Mouse (Mus musculus): ENCODE results near the gene Plekhg4.
A peak's percentile ranks its signal among the peaks of the same experiment; 100 is the strongest.

The Plekhg4 gene

DNA sequence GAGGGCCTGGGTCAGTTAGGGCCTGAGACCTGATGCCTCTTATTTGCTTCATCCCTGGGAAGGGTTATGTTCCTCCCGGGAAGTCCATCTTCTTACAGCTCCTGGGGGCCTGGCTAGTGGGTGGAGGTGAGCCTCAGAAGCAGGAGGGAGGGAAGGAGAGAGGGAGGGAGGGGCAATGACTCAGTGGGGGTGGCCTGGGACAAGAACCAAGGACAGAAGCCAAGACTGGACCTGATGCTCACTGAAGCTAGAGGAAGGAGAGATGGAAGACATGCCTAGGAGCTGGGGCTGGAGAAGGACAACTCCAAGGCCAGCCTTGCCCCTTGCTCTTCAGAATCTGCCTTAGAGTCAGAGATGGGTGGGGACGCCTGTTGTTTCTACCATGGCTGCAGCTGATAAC is at the start of gene Plekhg4:
TSS of gene Plekhg4 (plus strand) at position 243 of the 400 bp plus-strand sequence.
- no peak for DNase-seq

DNA sequence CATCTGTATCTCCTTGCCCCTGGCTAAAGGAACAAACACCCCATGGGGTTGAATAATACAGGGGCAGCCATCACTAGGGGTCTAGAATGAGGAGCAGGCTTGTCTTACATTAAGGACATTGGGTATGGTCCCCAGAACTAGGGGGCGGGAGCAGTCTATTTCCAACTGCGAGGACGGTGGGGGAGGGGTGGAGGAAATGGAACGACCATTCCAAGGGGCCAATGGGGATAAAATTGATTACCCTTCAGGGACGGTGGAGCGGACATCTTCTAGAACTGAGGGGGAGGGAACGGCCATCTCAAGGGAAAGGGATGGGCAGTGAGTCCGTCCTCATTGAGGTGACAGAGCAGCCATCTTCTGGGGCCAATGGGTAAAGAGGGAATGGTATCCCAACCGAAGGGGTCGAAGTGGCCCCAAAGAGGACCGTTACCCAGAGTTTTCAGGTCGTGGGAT is 47.4 kb upstream of the Plekhg4 start:
- peak; percentile 14 for DNase-seq

DNA sequence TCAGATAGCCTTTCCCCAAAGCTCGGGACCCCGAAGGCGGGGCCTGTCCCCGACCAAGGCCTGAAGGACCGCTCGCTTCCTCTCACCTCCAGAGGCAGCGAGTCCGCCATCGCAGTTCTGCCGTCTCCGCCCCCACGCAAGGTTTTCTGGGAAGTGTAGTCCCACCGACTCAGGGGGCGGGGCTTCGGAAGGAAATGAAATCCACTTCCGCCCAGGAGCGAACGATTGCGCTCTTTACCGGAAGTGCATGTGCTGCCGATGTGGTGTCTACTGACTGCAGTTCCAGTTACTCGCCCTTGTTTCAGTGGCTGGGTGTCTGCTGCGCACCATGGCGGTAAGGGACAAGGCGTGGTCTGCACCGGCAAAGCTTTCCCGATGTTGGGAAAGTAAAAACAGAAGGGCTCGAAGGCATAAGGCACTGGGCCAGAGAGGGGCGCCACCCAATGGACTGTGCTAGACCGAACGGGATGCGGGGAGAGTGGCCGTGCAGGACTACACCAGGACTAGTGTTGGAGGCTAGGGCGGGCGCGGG is 46.9 kb upstream of the Plekhg4 start, which contains the start of the genes Lrrc29 and Tmem208:
TSS of gene Lrrc29 (minus strand) at position 138 of the 532 bp plus-strand sequence.
TSS of gene Tmem208 (plus strand) at position 214 of the 532 bp plus-strand sequence.
- peak; percentile 98 for DNase-seq

DNA sequence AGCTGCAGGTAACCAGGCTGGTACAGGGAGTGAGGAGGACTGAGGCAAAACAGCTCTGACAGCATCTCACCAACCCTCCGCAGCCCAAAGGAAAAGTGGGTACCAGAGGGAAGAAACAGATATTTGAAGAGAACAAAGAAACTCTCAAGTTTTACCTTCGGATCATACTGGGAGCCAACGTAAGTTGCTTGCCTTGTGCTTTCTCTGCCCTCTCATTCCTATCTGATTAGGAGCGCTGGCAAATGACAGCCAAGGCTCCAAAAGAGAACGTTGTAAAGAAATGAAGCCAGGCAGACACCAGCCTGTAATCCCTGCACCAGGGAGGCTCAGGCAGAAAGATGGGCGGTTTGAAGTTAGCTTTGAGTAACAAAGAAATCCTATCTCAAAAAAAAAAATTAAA is 46.1 kb upstream of the Plekhg4 start:
- no peak for DNase-seq

DNA sequence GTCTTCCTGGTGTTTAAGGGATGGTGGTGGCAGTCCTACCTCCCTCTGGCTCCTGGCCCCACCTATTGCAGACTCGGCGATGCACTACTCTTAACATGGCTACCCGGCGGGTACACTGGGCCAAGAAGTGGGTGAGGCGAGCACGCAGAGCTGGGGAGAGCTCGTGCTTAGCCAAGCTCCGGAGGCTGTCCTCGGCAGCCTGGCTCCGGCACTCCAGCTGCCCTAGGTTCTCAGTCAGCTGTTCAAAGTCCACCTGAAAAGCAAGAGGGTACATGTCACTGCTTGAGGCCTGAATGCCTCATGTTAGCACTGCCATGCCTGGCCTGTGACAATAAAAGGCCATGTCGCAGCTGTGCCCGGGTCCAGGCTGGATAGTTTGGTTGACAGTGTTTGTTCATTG is 42.7 kb upstream of the Plekhg4 start:
- no peak for DNase-seq

DNA sequence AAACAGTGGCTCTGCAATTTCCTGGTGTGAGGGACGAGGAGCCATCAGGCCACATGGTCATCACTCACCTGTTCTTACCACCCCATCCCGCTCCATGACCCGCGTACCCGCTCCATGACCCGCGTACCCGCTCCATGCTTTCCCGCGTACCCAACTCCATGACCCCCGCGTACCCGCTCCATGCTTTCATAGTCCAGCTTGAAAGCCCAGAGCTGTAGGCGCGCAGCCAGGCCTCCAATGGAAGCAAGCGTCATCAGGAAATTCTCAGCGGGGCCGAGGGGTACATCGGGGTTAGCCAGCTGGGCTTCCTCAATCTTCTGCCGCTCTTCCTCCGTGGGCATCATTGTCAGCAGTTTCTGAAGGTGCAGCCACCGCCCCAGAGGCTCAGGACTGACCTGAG is 41.6 kb upstream of the Plekhg4 start:
- DNase-seq, result no peak

DNA sequence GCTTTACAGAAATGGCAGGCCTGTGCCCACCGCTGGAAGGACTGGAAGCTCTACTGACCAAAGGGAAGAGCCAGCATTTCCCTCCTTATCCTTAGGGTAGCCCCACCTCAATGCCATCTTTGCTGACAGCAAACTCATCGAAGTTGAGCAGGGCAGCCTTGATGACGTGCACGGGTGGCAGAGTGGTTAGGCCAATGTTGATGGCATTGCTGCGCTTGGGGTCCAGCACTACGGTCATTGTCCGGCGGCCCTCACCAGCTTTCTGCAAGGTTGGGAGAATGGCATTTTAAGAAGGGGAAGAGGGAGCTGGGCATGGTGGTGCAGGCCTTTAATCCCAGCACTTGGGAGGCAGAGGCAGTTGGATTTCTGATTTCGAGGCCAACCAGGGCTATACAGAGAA is 41.1 kb upstream of the Plekhg4 start:
- no peak for DNase-seq

DNA sequence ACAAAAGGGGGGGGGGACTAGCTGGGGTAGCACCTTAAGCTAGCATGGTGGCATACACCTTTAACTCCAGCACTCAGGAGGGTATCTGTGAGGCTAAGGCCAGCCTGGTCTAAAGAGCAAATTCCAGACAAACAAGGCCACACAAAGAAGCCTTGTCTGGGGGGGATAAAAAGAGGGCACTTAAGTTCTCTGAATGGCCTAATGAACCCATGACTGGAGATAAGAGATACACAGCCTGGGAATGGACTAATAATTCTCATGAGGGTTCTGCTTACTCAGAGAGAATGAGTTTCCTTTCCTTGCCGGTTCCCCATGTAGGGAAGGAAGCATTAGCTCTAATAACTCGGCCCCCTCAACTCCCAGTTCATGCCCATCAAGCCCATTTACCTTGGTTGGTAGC is 40.6 kb upstream of the Plekhg4 start:
- DNase-seq, result no peak

DNA sequence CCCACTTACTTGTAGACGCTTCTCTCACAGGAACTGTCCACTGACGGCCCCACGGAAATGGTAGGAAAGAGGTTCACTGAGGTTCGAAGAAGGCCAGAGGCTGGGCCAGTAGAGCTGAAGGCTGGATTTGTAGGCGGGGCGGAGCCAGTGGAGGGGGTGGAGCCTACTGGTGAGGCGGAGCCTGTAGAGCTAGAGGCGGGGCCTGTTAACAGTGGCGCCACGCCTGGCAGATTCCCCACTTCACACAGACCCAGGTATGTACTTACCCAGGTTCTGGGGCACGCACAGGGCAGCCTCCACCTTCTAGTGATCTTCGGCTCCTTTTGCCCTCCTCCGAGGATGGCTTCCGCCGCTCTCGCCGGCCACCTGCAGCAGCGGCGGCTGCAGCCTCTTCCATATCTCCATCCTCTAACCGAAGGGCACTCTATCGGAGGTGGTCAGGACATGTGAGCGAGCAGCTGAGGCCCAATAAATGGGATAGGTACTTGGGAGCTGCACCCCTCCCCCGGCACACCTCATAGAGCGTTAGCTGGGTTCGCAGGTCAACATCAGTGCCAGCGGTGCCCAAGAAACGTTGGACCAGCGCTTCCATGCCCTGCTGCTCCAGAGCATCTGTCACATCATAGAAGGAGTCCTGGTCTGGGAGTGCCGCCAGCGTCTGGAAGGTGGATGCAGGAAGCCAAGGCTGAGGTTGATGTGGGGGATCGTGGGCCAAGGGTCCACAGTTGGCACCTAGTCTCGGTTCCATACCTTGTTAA is 36.5 kb upstream of the Plekhg4 start:
- DNase-seq, result no peak

DNA sequence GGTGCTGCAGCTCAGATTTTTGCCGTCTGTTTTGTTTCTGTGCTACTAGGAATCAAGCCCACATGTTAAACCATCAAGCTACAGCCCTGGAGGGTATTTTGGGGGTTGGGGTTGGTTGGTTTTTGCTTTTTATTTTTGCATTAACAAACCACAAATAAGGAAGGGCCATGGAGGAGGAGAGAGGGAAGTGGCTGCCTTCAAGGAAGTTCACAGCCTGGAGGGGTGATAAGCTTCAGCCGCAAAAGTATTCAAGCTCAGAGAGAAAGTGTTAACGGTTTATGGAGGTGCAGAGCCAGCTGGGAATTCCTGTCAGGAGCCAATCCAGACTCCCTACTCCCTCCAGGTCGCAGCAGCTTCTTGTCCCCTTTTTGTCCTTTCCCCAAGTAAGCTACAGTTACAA is 34.1 kb upstream of the Plekhg4 start:
- no peak for DNase-seq

DNA sequence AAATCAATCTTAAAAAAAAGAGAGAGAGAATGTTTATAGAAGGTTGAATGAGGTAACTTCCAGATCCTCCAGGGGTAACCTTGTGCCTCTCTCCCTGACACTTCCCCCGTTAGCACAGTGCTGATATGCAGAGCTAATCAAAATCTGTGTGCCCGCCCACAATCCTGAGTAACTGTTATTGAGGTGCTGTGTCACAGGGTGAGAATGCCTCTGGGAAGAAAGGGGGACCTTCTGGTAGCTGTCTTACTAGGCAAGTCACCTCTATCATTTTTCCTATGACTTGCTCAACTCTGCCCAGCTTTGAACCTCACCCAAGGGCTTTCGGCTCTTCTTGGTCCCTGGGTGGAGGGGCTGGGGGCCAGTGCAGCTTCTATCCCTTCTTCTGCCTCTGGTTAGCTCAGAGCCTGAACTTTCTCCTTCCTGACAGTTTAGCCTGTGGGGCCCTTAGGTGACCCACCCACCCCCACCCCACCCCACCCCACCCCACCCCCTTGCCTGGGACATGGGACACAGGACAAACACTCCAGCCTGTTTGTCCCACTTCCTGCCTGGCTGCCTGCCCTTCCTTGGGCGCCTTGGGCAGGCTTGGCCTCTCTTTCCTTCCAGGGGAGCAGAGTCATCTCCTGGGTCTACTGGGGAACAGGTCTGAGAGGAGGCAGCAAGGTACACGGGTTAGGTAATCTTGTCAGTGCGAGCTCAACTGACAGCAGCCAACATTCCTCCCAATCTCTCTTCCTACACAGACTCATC is 33.0 kb upstream of the Plekhg4 start:
- DNase-seq, result no peak

DNA sequence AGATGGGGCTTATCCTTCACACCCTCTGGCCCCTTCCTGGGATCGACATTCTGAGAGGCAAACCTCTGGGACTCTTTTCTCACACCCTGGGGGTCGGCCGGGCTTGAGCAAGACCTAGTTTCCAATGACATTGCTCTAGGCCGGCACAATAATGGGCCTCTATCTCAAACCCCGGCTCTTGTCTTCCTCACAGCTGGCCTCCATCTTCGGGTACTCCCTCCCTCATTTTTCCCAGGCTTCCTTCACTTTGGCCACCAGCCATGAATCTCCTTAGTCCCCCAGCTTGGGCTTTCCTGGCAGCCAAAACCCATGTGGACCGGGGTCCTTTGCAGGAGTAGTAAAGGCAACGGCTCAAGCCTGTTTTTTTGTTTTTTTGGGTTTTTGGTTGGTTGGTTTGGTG is 31.7 kb upstream of the Plekhg4 start:
- no peak for DNase-seq

DNA sequence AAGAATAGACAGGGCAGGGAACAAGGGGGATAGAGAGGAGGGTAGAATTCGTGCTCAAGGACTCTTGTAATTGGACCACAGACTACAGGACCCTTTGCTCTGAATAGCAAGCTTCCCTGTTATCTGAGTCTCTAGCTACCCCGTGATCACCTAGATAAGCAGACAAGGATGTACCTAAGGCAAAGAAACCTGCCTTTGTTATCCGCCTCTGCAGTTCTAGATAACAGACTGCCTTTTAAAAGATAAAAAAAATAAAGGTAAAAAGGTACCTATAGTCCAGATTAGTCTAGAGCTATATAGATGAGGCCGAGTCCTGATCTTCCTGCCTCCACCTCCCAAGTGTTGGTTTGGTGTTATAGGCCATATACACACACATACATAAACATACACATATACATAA is 30.3 kb upstream of the Plekhg4 start:
- no peak for DNase-seq

DNA sequence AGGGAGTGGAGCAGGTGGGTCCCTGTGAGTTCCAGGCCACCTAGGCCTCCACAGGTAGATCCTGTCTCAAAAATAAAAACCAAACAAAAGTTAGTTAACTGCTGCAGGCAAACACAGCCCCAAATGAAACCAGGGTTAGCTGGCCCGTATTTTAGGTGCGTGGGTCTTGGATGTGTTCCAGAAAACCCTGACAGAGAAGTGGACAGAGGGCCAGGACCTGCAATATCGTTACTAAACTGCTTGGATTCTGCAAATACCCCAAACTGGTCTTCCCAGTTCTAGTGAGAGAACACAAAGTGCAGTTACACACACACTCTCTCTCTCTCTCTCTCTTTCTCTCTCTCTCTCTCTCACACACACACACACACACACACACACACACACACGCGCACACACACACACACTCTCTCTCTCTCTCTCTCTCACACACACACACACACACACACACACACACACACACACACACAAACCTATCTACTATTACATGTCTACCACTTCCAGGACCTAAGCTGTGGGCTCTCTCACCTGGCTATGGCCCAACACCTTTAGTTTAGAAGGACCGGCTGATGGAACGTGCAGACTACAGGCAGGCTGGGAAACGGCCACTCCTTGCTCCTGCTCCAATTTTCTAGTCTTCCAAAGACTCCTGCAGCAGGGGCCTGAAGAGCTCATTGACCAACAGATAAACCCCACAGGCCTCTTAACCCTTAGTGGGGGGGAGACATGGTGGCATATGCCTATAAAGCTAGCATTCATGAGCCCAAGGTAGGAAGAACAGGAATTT is 29.1 kb upstream of the Plekhg4 start:
- DNase-seq, result no peak

DNA sequence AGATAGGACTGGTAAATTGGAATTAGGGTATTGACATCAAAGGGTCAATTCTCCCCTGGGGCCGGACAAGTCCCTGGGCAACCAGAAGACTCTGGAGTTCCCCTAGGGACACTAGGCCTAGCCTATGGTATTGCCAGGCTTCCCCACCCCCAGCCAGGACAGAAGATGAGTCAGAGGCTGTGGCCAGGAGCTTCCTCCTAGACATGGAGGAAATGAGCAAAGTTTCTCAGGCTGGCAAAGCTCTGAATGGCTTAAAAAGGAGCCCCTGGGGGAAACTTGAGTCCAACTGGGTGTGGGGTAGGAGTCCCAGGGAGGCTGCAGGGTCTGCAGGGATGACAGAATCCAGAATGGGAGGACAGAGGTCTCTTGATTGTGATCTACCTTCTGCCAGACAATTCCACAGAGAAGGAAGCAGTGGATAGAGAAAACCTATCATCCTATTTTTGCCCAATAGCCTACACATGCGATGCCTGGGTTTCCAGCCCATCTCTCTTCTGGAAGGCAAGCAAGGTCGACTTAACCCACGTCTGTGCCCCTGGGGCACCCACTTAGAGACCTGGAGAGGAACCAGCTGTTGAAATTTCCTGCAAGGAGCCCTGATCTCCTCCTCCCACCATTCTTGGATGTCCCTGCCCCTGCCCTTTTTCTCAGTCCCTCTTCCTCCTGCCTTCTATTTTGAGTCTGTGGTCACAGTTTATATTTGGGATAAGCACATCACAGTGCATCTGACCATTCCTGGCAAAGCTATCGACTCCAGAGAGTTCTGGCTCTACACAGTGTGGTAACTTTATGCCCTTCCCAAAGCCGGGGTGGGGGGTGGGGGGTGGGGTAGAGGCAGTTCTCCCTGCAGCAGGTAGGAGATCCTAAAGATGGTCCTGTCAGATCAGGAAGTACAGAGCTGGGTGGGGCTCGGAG is 27.8 kb upstream of the Plekhg4 start:
- no peak for DNase-seq

DNA sequence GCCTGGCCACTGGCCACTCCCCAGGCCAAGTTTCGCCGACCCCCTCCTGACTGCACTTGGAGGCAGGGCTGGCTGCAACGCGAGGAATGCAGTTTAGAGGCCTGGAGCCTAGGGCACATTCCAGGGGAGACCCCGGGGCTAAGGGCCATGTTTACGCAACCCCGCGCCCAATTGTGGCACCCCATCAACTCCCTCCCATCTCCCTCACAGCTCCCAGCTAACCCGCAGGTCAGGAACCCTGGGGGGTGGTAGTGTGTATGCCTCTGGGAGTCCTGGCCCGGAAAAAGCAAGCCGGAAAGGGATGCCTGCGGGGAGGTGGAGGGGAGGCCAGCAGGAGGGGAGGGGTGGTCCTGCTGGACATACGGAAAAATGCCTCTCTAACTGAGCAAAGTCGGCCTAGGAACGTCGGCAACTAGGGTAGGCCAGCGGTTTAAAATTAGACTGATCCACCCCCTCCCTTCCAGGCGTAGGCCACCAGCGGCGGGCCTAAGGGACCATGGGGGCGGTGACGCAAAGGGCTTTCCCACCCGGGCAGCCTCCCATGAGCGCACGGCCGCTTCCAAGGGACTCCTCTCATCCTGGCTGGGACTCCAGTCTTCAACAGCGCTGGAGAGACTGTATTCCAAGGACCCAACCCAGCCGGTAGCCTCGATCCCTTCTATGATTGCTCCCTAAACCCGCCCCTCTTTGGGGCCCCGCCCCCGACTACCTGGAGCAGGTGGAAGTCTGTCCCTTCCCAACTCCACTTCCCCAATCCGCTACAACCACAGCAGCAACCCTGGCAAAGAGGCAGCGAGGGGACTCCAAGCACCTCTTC is 26.3 kb upstream of the Plekhg4 start:
- DNase-seq, result no peak

DNA sequence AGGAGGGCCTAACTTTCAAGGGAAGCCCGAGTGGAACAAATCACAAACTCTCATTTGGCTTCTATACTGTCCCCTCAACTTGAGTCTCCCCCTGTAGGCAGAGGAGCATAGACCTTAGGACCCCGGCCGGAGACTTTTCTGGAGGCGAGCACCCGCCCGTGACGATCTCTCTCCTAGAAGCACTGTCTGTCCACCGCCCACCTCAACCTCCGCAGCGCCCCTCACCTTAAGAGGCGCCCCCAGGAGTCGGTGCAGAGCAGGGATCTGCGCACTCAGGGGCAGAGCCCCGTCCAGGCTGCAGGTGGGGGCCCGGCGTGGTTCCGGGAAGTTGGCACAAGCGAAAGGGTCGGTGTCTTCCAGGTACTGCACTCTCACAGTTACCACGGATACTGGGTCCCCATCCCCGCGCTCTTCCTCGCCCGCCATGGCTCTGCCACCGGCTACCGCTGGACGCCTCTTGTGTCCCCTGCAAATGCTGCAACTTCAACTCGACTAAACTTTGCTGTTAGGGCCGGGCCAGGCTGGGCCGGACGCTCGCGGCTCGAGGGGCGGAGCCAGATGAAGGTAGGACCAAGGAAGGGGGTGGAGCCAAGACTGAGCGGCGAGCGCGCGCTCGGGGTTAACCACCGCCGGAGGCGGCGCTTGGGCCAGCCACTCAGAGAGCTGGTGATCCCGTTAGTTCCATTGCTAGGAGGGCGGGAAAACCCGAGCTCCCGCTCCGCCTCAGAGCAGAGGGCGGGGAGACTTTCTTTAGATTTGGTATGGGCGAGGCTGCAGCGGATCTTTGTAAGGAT is 25.4 kb upstream of the Plekhg4 start, which contains the start of gene Fhod1:
TSS of gene Fhod1 (minus strand) at position 526 of the 794 bp plus-strand sequence.
- peak; percentile 89 for DNase-seq

DNA sequence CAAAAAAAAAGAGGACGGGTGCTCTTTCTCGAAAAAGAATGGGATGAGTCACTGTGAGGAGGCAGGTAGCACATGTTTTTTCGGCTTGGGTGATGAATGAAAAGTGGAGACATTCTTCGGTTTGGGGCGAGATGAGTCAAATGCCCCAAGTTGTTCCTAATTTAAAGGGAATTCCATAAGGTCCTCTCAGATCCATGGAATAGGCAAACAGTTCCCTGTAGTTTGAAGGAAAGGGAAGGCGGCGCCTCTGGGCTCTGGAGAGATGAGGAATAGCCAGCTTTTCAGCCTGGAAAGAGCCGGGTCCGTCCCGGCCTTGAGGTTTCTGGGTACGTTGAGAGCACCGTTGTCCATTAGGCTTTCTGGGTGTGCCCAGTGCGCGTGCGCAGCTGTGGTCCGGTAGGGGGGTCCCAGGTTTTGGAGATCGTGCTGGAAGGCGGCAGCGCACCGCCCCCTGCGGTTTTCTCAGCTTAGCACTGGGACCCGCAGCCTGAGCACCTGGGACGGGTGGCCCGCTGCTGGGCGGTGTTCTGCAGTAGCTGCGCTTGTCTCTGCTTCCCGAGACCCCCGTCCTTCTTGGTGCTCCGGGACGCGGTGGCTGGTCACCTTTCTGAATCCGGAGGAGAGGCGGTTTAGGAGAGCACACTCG is 24.5 kb upstream of the Plekhg4 start, which contains the start of gene Slc9a5:
TSS of gene Slc9a5 (plus strand) at position 394 of the 646 bp plus-strand sequence.
- peak; percentile 68 for DNase-seq

DNA sequence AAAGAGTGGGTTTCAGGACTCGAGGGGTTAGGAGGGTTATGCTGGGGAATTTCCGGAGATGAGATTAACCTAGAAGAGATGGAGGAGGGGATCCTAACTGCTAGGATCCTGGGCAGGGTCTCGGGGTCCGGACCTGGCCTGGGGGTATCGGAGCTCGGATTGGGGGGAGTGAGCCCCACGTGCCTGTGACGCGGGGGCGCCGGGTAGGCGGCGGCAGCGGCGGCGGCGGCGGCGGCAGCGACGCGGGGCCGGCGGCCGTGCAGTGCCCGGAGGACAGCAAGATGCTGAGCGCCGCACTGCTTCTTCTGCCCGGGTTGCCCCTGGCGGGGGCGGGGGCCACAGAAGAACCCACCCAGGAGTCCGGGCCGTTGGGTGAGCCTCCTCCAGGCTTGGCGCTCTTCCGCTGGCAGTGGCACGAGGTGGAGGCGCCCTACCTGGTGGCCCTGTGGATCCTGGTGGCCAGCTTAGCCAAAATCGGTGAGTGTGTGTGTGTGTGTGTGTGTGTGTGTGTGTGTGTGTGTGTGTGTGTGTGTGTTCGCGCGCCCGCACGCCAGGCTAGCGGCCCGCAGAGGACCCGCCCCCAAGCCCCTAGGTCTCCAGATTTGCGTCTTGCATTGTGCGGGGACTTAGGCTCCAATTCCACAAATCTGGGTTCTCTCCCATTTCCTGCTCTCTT is 23.8 kb upstream of the Plekhg4 start:
- peak; percentile 30 for DNase-seq
